Comparison of ENCODE assay signal across 9 mouse cellular contexts in genomic region chr8:92972949-92973348, GRCm38 (mm10). TPM values are rescaled to one million over a fixed set of nuclear protein-coding genes. Genes with fewer than 3 reads are reported as not detected.
DNase-seq lines count a peak whose midpoint lies in the region; ATAC-seq lines count a peak whose summit lies in the region.
"Had no signal": no experiment of that assay in that cellular context is flagged by ENCODE, and none has a peak within 500 bp of the region (broad histone marks: within the 10 kb centered on the region; RNA-seq: fewer than 3 reads in every experiment).

No protein-coding gene starts in this region.

- no peak overlapping the region for H3K4me2 ChIP-seq in hindbrain, embryonic 15.5 days
- H3K4me2 ChIP-seq: neural tube, embryonic 12.5 days had no signal

- 59% methylated on average over 5 of the region's 5 CpGs for WGBS in hindbrain, embryonic 15.5 days
- 88% methylated on average over 5 of the region's 5 CpGs for WGBS in hindbrain, embryonic 10.5 days

- no peak overlapping the region for H3K27ac ChIP-seq in hindbrain, embryonic 15.5 days (replicated peaks)
- no peak overlapping the region for H3K27ac ChIP-seq in hindbrain, embryonic 10.5 days
- H3K27ac ChIP-seq: neural tube, embryonic 12.5 days had no signal

- H3K4me3 ChIP-seq in hindbrain, embryonic 15.5 days, result no peak overlapping the region
- no peak overlapping the region for H3K4me3 ChIP-seq in hindbrain, embryonic 10.5 days
- H3K4me3 ChIP-seq: neural tube, embryonic 12.5 days had no signal

- DNase-seq in hindbrain, embryonic 10.5 days (ENCODE audit: low spot score), result no peak
- peak; percentile 89 for DNase-seq in adrenal gland, postnatal 10 days
- DNase-seq in gastrocnemius, adult 8-10 months (ENCODE audit: low spot score in 2 of 2), result peak; percentile 69 to 74
- DNase-seq in kidney, adult 18-20 months, result peak; percentile 41
- DNase-seq in lung, postnatal 4 days, result peak; percentile 77 to 87
- no peak for DNase-seq in thymus, postnatal 4 days
- DNase-seq in right cerebral cortex, postnatal 25 days, result no peak

- no peaks in the 10 kb centered on the region for H3K27me3 ChIP-seq in hindbrain, embryonic 15.5 days
- H3K27me3 ChIP-seq in hindbrain, embryonic 10.5 days (ENCODE audit: insufficient read depth, poor library complexity, severe bottlenecking), result no peaks in the 10 kb centered on the region
- H3K27me3 ChIP-seq: neural tube, embryonic 12.5 days had no signal

- H3K9ac ChIP-seq in hindbrain, embryonic 15.5 days, result no peak overlapping the region
- H3K9ac ChIP-seq: neural tube, embryonic 12.5 days had no signal

- H3K36me3 ChIP-seq in hindbrain, embryonic 15.5 days, result no peaks in the 10 kb centered on the region
- no peaks in the 10 kb centered on the region for H3K36me3 ChIP-seq in hindbrain, embryonic 10.5 days
- H3K36me3 ChIP-seq: neural tube, embryonic 12.5 days had no signal

- H3K4me1 ChIP-seq in hindbrain, embryonic 15.5 days (replicated peaks), result peaks cover 4% of the 10 kb centered on the region; the same call in 1 of the 2 replicates
- peaks cover 8% of the 10 kb centered on the region; the same call in 1 of the 2 replicates for H3K4me1 ChIP-seq in hindbrain, embryonic 10.5 days (replicated peaks)
- H3K4me1 ChIP-seq: neural tube, embryonic 12.5 days had no signal

- H3K9me3 ChIP-seq in hindbrain, embryonic 15.5 days, result no peaks in the 10 kb centered on the region
- no peaks in the 10 kb centered on the region for H3K9me3 ChIP-seq in hindbrain, embryonic 10.5 days
- H3K9me3 ChIP-seq: neural tube, embryonic 12.5 days had no signal

- ATAC-seq in hindbrain, embryonic 15.5 days (ENCODE audit: low FRiP score, low read depth), result peak; percentile 81; the same call in 1 of the 2 replicates

RNA-seq across cellular contexts. Expression of gene Slc6a2, which starts 13.1 kb away (rescaled TPM):
- 4.5 and 6.8 TPM in 2 replicates for polyA plus RNA-seq in hindbrain, embryonic 15.5 days (2015; fragmentation: Nextera tagmentation; extraction: Ambion mirVana)
- polyA plus RNA-seq in hindbrain, embryonic 10.5 days (2016; fragmentation: Nextera tagmentation; extraction: Ambion mirVana), result 0.09 and 0.22 TPM in 2 replicates
- total RNA-seq in adrenal gland, postnatal 10 days (2021), result 10 to 100 TPM; 24.6 to 60.2 TPM
- total RNA-seq in gastrocnemius, adult 8-10 months (2022), result under 1 TPM; 0.29 to 0.54 (median 0.30) TPM

Comparison
In these comparisons a context has a peak if more than half of its experiments do, and no peak if none do; other contexts are left out.
1. DNase-seq: peak in adrenal gland, postnatal 10 days (single experiment), gastrocnemius, adult 8-10 months (2 of 2), kidney, adult 18-20 months (single experiment) and lung, postnatal 4 days (2 of 2); none in hindbrain, embryonic 10.5 days (single experiment), thymus, postnatal 4 days (single experiment) and right cerebral cortex, postnatal 25 days (single experiment).
2. RNA of gene Slc6a2, which starts 13.1 kb away (total RNA-seq): 24.6 to 60.2 TPM in adrenal gland, postnatal 10 days; 0.29 to 0.54 TPM in gastrocnemius, adult 8-10 months; every median in the first group is over 10 times any median in the second.